Mouse (Mus musculus) liver, postnatal 0 days (tissue): Measurements from ENCODE around the gene Lrrc4b. TPM values are rescaled to one million over a fixed set of nuclear protein-coding genes. Genes with fewer than 3 reads are reported as not detected.

ENCODE experiments used
- ATAC-seq: fragments of 200-750 bp; cut with Nextera tagmentation; 2 replicates; pipeline ENCODE4 v1.8.0; 2017; ENCODE audit warnings: mild to moderate bottlenecking, moderate library complexity
- DNase-seq: peaks from one replicate; pipeline ENCODE4 v3.0.0-alpha.2; 2016
- H3K27ac ChIP-seq: fragments of 300-500 bp; sonication (generic); 2 replicates; pipeline ENCODE4 v1.5.1; 2014; ENCODE audit warnings: antibody characterized with exemption, moderate library complexity, mild to moderate bottlenecking, low read depth
- H3K27me3 ChIP-seq: fragments of 300-500 bp; sonication (generic); 2 replicates; pipeline ENCODE4 v1.6.1; 2014; ENCODE audit warnings: low read length, control low read depth, mixed read lengths; ENCODE audit not compliant: insufficient read depth
- H3K36me3 ChIP-seq: fragments of 300-500 bp; sonication (generic); replicated peaks from 2 replicates; pipeline ENCODE4 v1.6.1; 2014; ENCODE audit warnings: mild to moderate bottlenecking, control low read depth, low read length, moderate library complexity, mixed read lengths; ENCODE audit not compliant: insufficient read depth
- H3K4me1 ChIP-seq: fragments of 300-500 bp; sonication (generic); 2 replicates; pipeline ENCODE4 v1.6.1; 2014; ENCODE audit warnings: antibody characterized with exemption, mild to moderate bottlenecking, control low read depth; ENCODE audit not compliant: insufficient read depth
- H3K4me2 ChIP-seq: fragments of 300-500 bp; sonication (generic); 2 replicates; pipeline ENCODE4 v1.6.1; 2014; ENCODE audit warnings: low read depth, mild to moderate bottlenecking, low read length, moderate library complexity, mixed read lengths
- H3K4me3 ChIP-seq: fragments of 300-500 bp; sonication (generic); 2 replicates; pipeline ENCODE4 v1.5.1; 2014; ENCODE audit warnings: low read depth, low read length
- H3K9ac ChIP-seq: fragments of 300-500 bp; sonication (generic); replicated peaks from 2 replicates; pipeline ENCODE4 v1.6.1; 2014; ENCODE audit warnings: mild to moderate bottlenecking, moderate library complexity
- H3K9me3 ChIP-seq: fragments of 300-500 bp; sonication (generic); 2 replicates; pipeline ENCODE4 v1.6.1; 2016; ENCODE audit warnings: mild to moderate bottlenecking, control low read depth, low read length, mixed read lengths
- CTCF ChIP-seq: sonication (generic); IDR thresholded peaks from 2 replicates; pipeline ENCODE4 v1.5.1; 2016; ENCODE audit warnings: antibody characterized with exemption, low read depth
- EP300 ChIP-seq: IDR thresholded peaks from 2 replicates; pipeline ENCODE4 v1.6.1; 2016; ENCODE audit warnings: antibody characterized with exemption, low read depth, mild to moderate bottlenecking
- WGBS: fragments of 180-500 bp; shearing (Covaris S2); extraction: QIAGEN DNeasy Blood & Tissue Kit; methylation state at CpG from one replicate; pipeline ENCODE4 v1.1.7; 2014; ENCODE audit not compliant: insufficient replicate concordance; 5-methylcytosine and 5-hydroxymethylcytosine counted together
- polyA plus RNA-seq: library from polyadenylated mRNA; unstranded; fragments of >200 nt; fragmentation: Nextera tagmentation; extraction: Ambion mirVana; gene quantifications from 2 replicates; pipeline ENCODE4 v1.2.1, GENCODE M21; 2015

Lrrc4b gene
- not detected in 2 replicates for polyA plus RNA-seq

DNA sequence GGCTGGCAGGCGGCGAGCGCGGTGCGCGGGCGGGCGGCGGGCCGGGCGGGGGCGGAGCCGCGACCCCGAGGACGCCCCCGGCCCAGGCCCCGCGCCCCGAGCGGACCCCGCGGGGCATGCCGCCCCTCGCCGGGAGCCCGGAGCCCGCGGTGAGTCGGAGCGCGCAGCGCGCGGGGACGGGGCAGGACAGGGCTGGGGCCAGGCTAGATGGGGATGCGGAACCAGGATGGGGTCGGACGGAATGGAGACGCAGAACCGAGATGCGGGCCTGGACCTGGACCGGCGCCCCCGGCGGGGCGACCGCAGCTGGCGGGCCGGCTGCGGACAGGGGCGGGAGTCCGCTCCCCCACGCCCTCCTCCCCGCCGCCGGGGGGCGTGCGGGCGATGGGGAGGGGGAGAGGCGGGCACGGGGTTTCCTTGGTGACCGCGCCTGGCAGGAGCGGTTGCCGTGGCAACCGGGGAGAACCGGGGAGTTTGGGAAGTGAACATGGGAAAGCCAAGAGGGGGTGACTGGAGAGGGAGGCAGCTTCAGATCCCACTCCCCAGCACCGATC, at the start of gene Lrrc4b:
Gene Lrrc4b, plus strand, starts transcription at position 51 of the 554 bp plus-strand sequence.
- under 1% methylated on average over 21 of the region's 69 CpGs for WGBS
- ATAC-seq (no peak), DNase-seq (no peak)
- H3K27me3 ChIP-seq: peaks cover 62% of the 10 kb centered on the region
- no peaks in the 10 kb centered on the region for H3K9me3 ChIP-seq
- no peak within 1 kb of the TSS for H3K27ac ChIP-seq
- no peak within 1 kb of the TSS for H3K4me2 ChIP-seq
- no peaks in the 10 kb centered on the region for H3K36me3 ChIP-seq
- no peak within 1 kb of the TSS for H3K4me3 ChIP-seq
- no peak within 1 kb of the TSS for H3K9ac ChIP-seq
- TF ChIP-seq CTCF (no peak), EP300 (no peak)
- H3K4me1 ChIP-seq: no peaks in the 10 kb centered on the region

DNA sequence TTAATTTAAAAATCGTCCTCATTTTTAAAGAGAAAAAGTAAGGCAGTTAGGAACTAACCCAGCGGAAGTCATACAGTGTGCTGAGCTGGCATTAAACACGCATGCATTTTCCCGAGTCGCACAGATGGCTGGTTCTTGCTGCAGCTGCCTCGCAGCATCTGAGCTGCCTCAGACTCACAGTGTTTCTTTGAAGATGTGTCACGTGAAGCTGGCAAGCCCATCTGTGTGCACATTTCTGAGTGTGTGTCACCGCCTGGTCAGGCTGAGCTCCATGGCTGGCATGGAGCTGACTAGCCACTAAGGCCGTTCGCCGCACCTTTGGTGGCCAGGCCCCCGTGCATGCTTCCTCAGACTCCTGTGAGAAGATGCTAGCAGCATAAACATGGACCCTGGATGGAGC, 46.3 kb upstream of the Lrrc4b start:
- H3K4me1 ChIP-seq: peaks cover 8% of the 10 kb centered on the region
- H3K4me2 ChIP-seq: no peak overlapping the region
- no peak overlapping the region for H3K27ac ChIP-seq
- ATAC-seq (no peak), DNase-seq (no peak)
- WGBS: 76% methylated on average over 12 of the region's 12 CpGs
- no peaks in the 10 kb centered on the region for H3K9me3 ChIP-seq
- H3K36me3 ChIP-seq: no peaks in the 10 kb centered on the region
- peaks cover 19% of the 10 kb centered on the region for H3K27me3 ChIP-seq
- no peak overlapping the region for H3K4me3 ChIP-seq
- TF ChIP-seq EP300: no peak
- TF ChIP-seq CTCF: no peak
- H3K9ac ChIP-seq: no peak overlapping the region

DNA sequence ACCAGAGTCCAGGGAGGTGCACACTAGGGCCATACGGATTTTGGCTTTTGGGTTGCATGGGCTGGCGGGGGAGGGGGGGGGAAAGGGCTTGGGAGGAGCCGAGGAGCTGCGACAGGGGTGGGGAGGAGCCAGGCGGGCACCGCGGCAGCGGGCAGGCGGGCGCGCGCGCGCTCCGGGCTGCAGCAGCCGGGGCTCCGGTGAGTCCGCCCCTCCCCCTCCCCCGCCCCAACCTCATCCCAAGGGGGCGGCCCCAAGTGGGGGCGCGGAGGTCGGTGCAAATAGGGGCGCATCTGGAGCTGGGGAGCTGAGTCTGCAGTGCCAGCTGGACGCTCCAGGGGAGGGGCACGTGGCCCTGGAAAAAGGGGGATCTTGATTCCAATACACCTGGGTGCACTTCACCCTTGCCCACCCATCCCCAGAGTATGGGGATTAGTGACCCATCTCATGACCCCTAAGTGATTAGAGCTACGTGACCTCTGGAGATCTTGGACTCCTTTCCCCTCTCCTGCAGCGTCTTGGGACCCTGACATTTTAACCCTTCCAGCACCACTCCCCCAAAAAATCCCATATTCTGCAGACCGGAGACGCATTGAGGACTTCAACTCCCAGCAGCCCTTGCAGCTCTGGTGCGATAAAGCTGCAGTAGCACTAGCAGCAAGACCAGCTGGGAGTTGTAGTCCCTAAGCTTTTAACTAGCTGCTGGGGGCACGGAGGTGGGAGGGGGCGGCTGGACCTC, 44.7 kb upstream of the Lrrc4b start, which contains the start of gene Syt3:
Gene Syt3, plus strand, starts transcription at position 123 of the 736 bp plus-strand sequence.
- no peak within 1 kb of the TSS for H3K9ac ChIP-seq
- peak; percentile 56 for DNase-seq
- peaks cover 8% of the 10 kb centered on the region for H3K4me1 ChIP-seq
- no peak for TF ChIP-seq EP300
- TF ChIP-seq CTCF: no peak
- 1% methylated on average over 30 of the region's 33 CpGs for WGBS
- no peak within 1 kb of the TSS for H3K27ac ChIP-seq
- ATAC-seq: peak; percentile 77
- H3K4me2 ChIP-seq: peak within 1 kb of the TSS; percentile 73
- no peaks in the 10 kb centered on the region for H3K36me3 ChIP-seq
- peaks cover 19% of the 10 kb centered on the region for H3K27me3 ChIP-seq
- peak within 1 kb of the TSS; percentile 37 for H3K4me3 ChIP-seq
- H3K9me3 ChIP-seq: no peaks in the 10 kb centered on the region

DNA sequence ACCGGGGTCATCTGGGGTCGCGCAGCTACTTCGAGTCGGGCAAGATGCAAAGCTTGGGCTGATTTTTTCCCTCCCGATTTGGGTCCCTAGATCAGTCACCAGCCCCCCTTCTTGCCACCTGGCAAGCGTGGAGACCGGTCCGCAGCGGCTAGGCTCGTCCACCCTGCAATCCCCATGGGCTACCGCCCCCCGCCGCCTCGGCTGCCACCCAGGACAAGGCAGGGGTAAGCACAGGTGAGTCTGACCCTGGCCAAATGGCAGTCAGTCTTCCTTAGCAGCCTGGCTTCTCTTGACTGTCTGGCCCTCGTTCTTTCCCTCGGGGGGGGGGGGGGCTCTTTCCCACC, 44.1 kb upstream of the Lrrc4b start:
- peaks cover 19% of the 10 kb centered on the region for H3K27me3 ChIP-seq
- TF ChIP-seq CTCF: no peak
- no peak for TF ChIP-seq EP300
- H3K27ac ChIP-seq: no peak overlapping the region
- H3K4me3 ChIP-seq: peak overlapping the region; percentile 37
- 2% methylated on average over 17 of the region's 17 CpGs for WGBS
- no peak overlapping the region for H3K9ac ChIP-seq
- H3K36me3 ChIP-seq: no peaks in the 10 kb centered on the region
- H3K9me3 ChIP-seq: no peaks in the 10 kb centered on the region
- ATAC-seq (peak; percentile 17), DNase-seq (no peak)
- H3K4me2 ChIP-seq: peak overlapping the region; percentile 73
- peaks cover 8% of the 10 kb centered on the region for H3K4me1 ChIP-seq

DNA sequence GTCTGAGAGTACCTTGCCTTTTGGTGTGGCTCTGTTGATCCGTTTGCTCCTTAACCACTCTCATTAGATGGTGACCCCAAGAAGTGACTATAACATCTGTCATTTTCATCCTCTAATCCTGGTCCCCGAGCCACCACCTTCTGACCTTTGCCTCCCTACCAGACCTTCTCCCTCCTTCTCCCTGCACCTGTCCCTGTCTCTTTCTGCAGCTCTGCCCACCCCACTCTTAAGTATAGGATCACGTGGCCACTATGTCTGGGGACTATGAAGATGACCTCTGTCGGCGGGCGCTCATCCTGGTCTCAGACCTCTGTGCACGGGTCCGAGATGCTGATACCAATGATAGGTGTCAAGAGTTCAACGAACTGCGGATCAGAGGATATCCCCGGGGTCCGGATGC, 43.1 kb upstream of the Lrrc4b start, which contains the start of gene 1700008O03Rik:
Gene 1700008O03Rik, minus strand, starts transcription at position 101 of the 400 bp plus-strand sequence.
- TF ChIP-seq EP300: no peak
- Histone ChIP-seq H3K27ac (no peak within 1 kb of the TSS), H3K36me3 (no peaks in the 10 kb centered on the region), H3K27me3 (peaks cover 19% of the 10 kb centered on the region), H3K4me2 (peak within 1 kb of the TSS; percentile 73), H3K4me3 (peak within 1 kb of the TSS; percentile 37), H3K9ac (no peak within 1 kb of the TSS), H3K9me3 (no peaks in the 10 kb centered on the region), H3K4me1 (peaks cover 8% of the 10 kb centered on the region)
- WGBS: 71% methylated on average over 12 of the region's 12 CpGs
- ATAC-seq (no peak), DNase-seq (no peak)

DNA sequence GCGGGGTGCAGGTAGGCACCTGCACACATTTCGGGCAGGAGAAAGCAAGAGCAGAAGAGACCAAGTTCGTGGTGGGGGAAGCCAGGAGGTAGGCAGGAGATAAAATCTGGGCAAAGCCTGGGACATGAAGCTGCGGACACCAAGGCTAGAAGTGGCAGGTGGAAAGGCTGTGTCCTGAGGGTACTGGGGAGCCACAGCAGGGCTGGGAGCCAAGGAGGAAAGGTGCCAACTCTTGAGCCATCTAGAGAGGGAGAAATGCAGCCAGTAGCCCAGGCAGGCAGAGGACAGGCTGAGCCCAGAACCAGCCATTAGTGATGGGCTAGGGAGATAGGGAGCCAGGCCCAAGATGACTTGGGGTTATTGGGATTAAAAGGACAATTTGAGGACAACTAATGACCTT, 37.0 kb upstream of the Lrrc4b start:
- Histone ChIP-seq H3K4me1 (no peaks in the 10 kb centered on the region), H3K4me3 (no peak overlapping the region), H3K9me3 (no peaks in the 10 kb centered on the region), H3K36me3 (no peaks in the 10 kb centered on the region), H3K4me2 (no peak overlapping the region), H3K27ac (no peak overlapping the region), H3K27me3 (no peaks in the 10 kb centered on the region), H3K9ac (no peak overlapping the region)
- ATAC-seq (no peak), DNase-seq (no peak)
- TF ChIP-seq CTCF (no peak), EP300 (no peak)
- 65% methylated on average over 4 of the region's 4 CpGs for WGBS
